Mouse (Mus musculus): Measurements from ENCODE around the gene Kmo.

Kmo gene

GRCm38 (mm10) chr1:175631721-175632221 lies 11.6 kb downstream of the Kmo start:
- in situ Hi-C loops (cut with MboI, MseI) = no loop called here

- in situ Hi-C loops (cut with MboI, MseI) = no loop called here
These were observed 12.3 kb downstream of the Kmo start for GRCm38 (mm10) chr1:175632470-175632869.

- in situ Hi-C loops (cut with MboI, MseI) = no loop called here
These were observed 17.5 kb downstream of the Kmo start for GRCm38 (mm10) chr1:175637677-175638076.

GRCm38 (mm10) chr1:175639072-175639471 lies 18.9 kb downstream of the Kmo start:
- in situ Hi-C loops (cut with MboI, MseI) = no loop called here

- in situ Hi-C loops (cut with MboI, MseI) = loop anchor here (5.0 kb wide), 1 partner anchor 42 kb away; no protein-coding TSS in a partner anchor
These were observed 20.4 kb downstream of the Kmo start for GRCm38 (mm10) chr1:175640435-175641150.

- in situ Hi-C loops (cut with MboI, MseI) = loop anchor here (5.0 kb wide), 1 partner anchor 39 kb away; no protein-coding TSS in a partner anchor
These were observed 23.5 kb downstream of the Kmo start for GRCm38 (mm10) chr1:175643496-175644265.

- in situ Hi-C loops (cut with MboI, MseI) = no loop called here
These were observed 26.8 kb downstream of the Kmo start for GRCm38 (mm10) chr1:175646952-175647351.

GRCm38 (mm10) chr1:175648615-175649014 lies 28.4 kb downstream of the Kmo start:
- in situ Hi-C loops (cut with MboI, MseI) = no loop called here

GRCm38 (mm10) chr1:175659900-175660299 lies 39.7 kb downstream of the Kmo start:
- in situ Hi-C loops (cut with MboI, MseI) = no loop called here

GRCm38 (mm10) chr1:175668666-175669405 lies 48.7 kb downstream of the Kmo start:
- in situ Hi-C loops (cut with MboI, MseI) = no loop called here

GRCm38 (mm10) chr1:175669456-175669855 lies 49.3 kb downstream of the Kmo start:
- in situ Hi-C loops (cut with MboI, MseI) = no loop called here

GRCm38 (mm10) chr1:175670042-175670441 lies 49.9 kb downstream of the Kmo start:
- in situ Hi-C loops (cut with MboI, MseI) = no loop called here

- in situ Hi-C loops (cut with MboI, MseI) = no loop called here
These were observed 51.4 kb downstream of the Kmo start for GRCm38 (mm10) chr1:175671626-175672025.

- in situ Hi-C loops (cut with MboI, MseI) = no loop called here
These were observed 53.6 kb downstream of the Kmo start for GRCm38 (mm10) chr1:175673563-175674325.

GRCm38 (mm10) chr1:175675116-175675515 lies 54.9 kb downstream of the Kmo start:
- in situ Hi-C loops (cut with MboI, MseI) = no loop called here

GRCm38 (mm10) chr1:175677459-175677858 lies 57.3 kb downstream of the Kmo start:
- in situ Hi-C loops (cut with MboI, MseI) = no loop called here

GRCm38 (mm10) chr1:175680995-175681394 lies 60.8 kb downstream of the Kmo start:
- in situ Hi-C loops (cut with MboI, MseI) = loop anchor here (5.0 kb wide), 1 partner anchor 39 kb away; no protein-coding TSS in a partner anchor

GRCm38 (mm10) chr1:175691686-175692245 lies 71.6 kb downstream of the Kmo start:
- in situ Hi-C loops (cut with MboI, MseI) = loop anchor here (5.0 kb wide), 1 partner anchor 191 kb away; the partner anchor contains the start of gene Exo1

GRCm38 (mm10) chr1:175692246-175692996 lies 72.2 kb downstream of the Kmo start, which contains the start of the genes Opn3 and Chml:
Opn3 (minus strand) TSS chr1:175692776.
Chml (minus strand) TSS chr1:175692901.
- in situ Hi-C loops (cut with MboI, MseI) = loop anchor here (5.0 kb wide), 1 partner anchor 190 kb away; the partner anchor contains the start of gene Exo1

- in situ Hi-C loops (cut with MboI, MseI) = loop anchor here (5.0 kb wide), 1 partner anchor 189 kb away; the partner anchor contains the start of gene Exo1
These were observed 72.8 kb downstream of the Kmo start for GRCm38 (mm10) chr1:175692997-175693361.
